9 mouse cellular contexts compared by ENCODE assay signal in genomic region chr1:88639432-88640281, GRCm38 (mm10).
A peak's percentile ranks its signal among the peaks of the same experiment; 100 is the strongest.
DNase-seq lines count a peak whose midpoint lies in the region; ATAC-seq lines count a peak whose summit lies in the region.
"Had no signal": no experiment of that assay in that cellular context is flagged by ENCODE, and none has a peak within 500 bp of the region (broad histone marks: within the 10 kb centered on the region; RNA-seq: fewer than 3 reads in every experiment).

No protein-coding gene starts in this region.

- no peak overlapping the region for H3K4me3 ChIP-seq in neural tube, embryonic 15.5 days (replicated peaks)
- no peak overlapping the region for H3K4me3 ChIP-seq in embryonic facial prominence, embryonic 11.5 days (ENCODE audit: low read depth, low read length)
- no peak overlapping the region for H3K4me3 ChIP-seq in forebrain, embryonic 14.5 days (ENCODE audit: low read depth, low read length)

- H3K9me3 ChIP-seq in neural tube, embryonic 15.5 days (replicated peaks): no peaks in the 10 kb centered on the region
- H3K9me3 ChIP-seq in embryonic facial prominence, embryonic 11.5 days (replicated peaks; ENCODE audit: control insufficient read depth, low read length): no peaks in the 10 kb centered on the region
- no peaks in the 10 kb centered on the region for H3K9me3 ChIP-seq in forebrain, embryonic 14.5 days (replicated peaks; ENCODE audit: control insufficient read depth, low read length)

- peak; percentile 53 for DNase-seq in neural tube, embryonic 10.5 days (ENCODE audit: extremely low spot score, low spot score)
- peak; percentile 8 for DNase-seq in embryonic facial prominence, embryonic 11.5 days (ENCODE audit: low spot score)
- DNase-seq in kidney, postnatal 36 days: peak; percentile 31 to 41
- no peak for DNase-seq in urinary bladder, postnatal 4 days (ENCODE audit: low spot score in 2 of 2)
- no peak for DNase-seq in thymus, postnatal 14 days
- DNase-seq in forebrain, embryonic 14.5 days (ENCODE audit: low spot score): no peak
- DNase-seq in spleen, postnatal 10 days (ENCODE audit: low spot score in 2 of 2): no peak

- no peak for ATAC-seq in neural tube, embryonic 15.5 days (ENCODE audit: low FRiP score)
- 0 out of 2 replicates have a peak, but pooled peaks have one; percentile 34 for ATAC-seq in embryonic facial prominence, embryonic 11.5 days (replicated peaks; ENCODE audit: insufficient number of reproducible peaks, low FRiP score, low TSS enrichment, low read depth)
- no peak for ATAC-seq in forebrain, embryonic 14.5 days

- H3K4me1 ChIP-seq in neural tube, embryonic 15.5 days: 0 out of 2 replicates have a peak, but pooled peaks cover 3% of the 10 kb centered on the region
- peaks cover 3% of the 10 kb centered on the region for H3K4me1 ChIP-seq in embryonic facial prominence, embryonic 11.5 days (ENCODE audit: control insufficient read depth, insufficient read depth, low read length)
- H3K4me1 ChIP-seq in forebrain, embryonic 14.5 days (ENCODE audit: control insufficient read depth, insufficient read depth, low read length): peaks cover 10% of the 10 kb centered on the region; the same call in 1 of the 2 replicates

- no peak overlapping the region for H3K4me2 ChIP-seq in neural tube, embryonic 15.5 days
- no peak overlapping the region for H3K4me2 ChIP-seq in embryonic facial prominence, embryonic 11.5 days (ENCODE audit: low read depth, low read length)
- H3K4me2 ChIP-seq in forebrain, embryonic 14.5 days (ENCODE audit: low read length): no peak overlapping the region

- H3K36me3 ChIP-seq in neural tube, embryonic 15.5 days: no peaks in the 10 kb centered on the region
- no peaks in the 10 kb centered on the region for H3K36me3 ChIP-seq in embryonic facial prominence, embryonic 11.5 days (replicated peaks; ENCODE audit: control insufficient read depth, insufficient read depth, low read depth, low read length)
- no peaks in the 10 kb centered on the region for H3K36me3 ChIP-seq in forebrain, embryonic 14.5 days (ENCODE audit: control insufficient read depth, insufficient read depth, low read length)

- H3K9ac ChIP-seq in neural tube, embryonic 15.5 days (replicated peaks): no peak overlapping the region
- no peak overlapping the region; the same call in 1 of the 2 replicates for H3K9ac ChIP-seq in embryonic facial prominence, embryonic 11.5 days (replicated peaks; ENCODE audit: low read length)
- H3K9ac ChIP-seq in forebrain, embryonic 14.5 days (ENCODE audit: low read length): no peak overlapping the region

- 26% methylated on average over 10 of the region's 10 CpGs for WGBS in neural tube, embryonic 15.5 days
- WGBS in embryonic facial prominence, embryonic 11.5 days: 20% methylated on average over 10 of the region's 10 CpGs
- WGBS in forebrain, embryonic 14.5 days: 40% methylated on average over 10 of the region's 10 CpGs

- no peaks in the 10 kb centered on the region for H3K27me3 ChIP-seq in neural tube, embryonic 15.5 days (replicated peaks)
- H3K27me3 ChIP-seq in embryonic facial prominence, embryonic 11.5 days (ENCODE audit: control insufficient read depth, insufficient read depth, low read length): no peaks in the 10 kb centered on the region
- H3K27me3 ChIP-seq in forebrain, embryonic 14.5 days (replicated peaks; ENCODE audit: control insufficient read depth, insufficient read depth, low read length): no peaks in the 10 kb centered on the region

- no peak overlapping the region for H3K27ac ChIP-seq in neural tube, embryonic 15.5 days (replicated peaks)
- no peak overlapping the region for H3K27ac ChIP-seq in embryonic facial prominence, embryonic 11.5 days (replicated peaks; ENCODE audit: low read depth, low read length)
- no peak overlapping the region for H3K27ac ChIP-seq in forebrain, embryonic 14.5 days (ENCODE audit: low read depth, low read length)
- H3K27ac ChIP-seq: macrophage had no signal

Comparison
In these comparisons a context has a peak if more than half of its experiments do, and no peak if none do; other contexts are left out.
1. DNase-seq: peak in neural tube, embryonic 10.5 days (single experiment), embryonic facial prominence, embryonic 11.5 days (single experiment) and kidney, postnatal 36 days (2 of 2); none in urinary bladder, postnatal 4 days (0 of 2), thymus, postnatal 14 days (single experiment), forebrain, embryonic 14.5 days (single experiment) and spleen, postnatal 10 days (0 of 2).